Mouse (Mus musculus): ENCODE measurements around the gene Medag. TPM values are rescaled to one million over a fixed set of nuclear protein-coding genes. Genes with fewer than 3 reads are reported as not detected.

The Medag gene
- polyA plus RNA-seq, 1 experiment, result not detected

DNA sequence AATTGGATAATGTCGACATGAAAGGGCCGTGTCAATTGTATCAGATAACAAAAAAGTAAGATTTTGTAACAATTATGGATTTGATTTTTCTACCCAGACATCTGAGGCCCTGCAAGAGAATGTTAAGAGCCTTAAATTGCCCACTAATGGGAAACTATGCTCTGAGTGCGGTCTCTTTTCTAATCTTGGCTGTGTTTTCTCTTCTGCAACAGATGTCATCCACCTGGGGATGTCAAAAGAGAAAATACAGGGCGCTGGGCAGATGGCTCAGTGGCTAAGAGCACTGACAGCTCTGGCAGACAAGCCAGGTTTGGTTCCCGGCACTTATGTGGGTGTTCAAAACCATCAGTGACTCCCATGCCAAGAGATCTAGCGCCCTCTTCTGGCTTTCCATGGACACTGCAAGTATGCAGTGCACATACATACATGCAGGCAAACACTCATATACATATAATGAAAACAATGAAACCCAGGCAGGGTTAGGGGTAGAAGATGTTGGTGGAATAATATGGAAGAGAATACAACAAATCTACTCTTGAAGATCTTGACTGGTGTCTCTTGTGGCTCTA, 19.0 kb upstream of the Medag start:
- H3K27me3 ChIP-seq (ENCODE audit: control insufficient read depth), result peaks cover 2% of the 10 kb centered on the region; the same call in 1 of the 2 replicates
- H3K4me3 ChIP-seq (replicated peaks), result no peak overlapping the region
- no peak for TF ChIP-seq GATA1 (IDR thresholded peaks at IDR 0.05; ENCODE audit: low read length)
- no peak for TF ChIP-seq TAL1 (IDR thresholded peaks at IDR 0.05; ENCODE audit: low read length)
- H3K9me3 ChIP-seq (ENCODE audit: control insufficient read depth, low read length), result peaks cover 4% of the 10 kb centered on the region
- no peaks in the 10 kb centered on the region for H3K4me1 ChIP-seq (ENCODE audit: control insufficient read depth)
- no peaks in the 10 kb centered on the region for H3K36me3 ChIP-seq (ENCODE audit: control insufficient read depth)

- no peak overlapping the region for H3K4me3 ChIP-seq (replicated peaks)
- H3K4me1 ChIP-seq (ENCODE audit: control insufficient read depth), result no peaks in the 10 kb centered on the region
- H3K36me3 ChIP-seq (ENCODE audit: control insufficient read depth), result no peaks in the 10 kb centered on the region
- TF ChIP-seq TAL1 (IDR thresholded peaks at IDR 0.05; ENCODE audit: low read length) (no peak), GATA1 (IDR thresholded peaks at IDR 0.05; ENCODE audit: low read length) (no peak)
- H3K27me3 ChIP-seq (ENCODE audit: control insufficient read depth), result no peaks in the 10 kb centered on the region
- H3K9me3 ChIP-seq (ENCODE audit: control insufficient read depth, low read length), result peaks cover 26% of the 10 kb centered on the region
These were observed 10.0 kb upstream of the Medag start for GRCm38 (mm10) chr5:149401446-149401975.

DNA sequence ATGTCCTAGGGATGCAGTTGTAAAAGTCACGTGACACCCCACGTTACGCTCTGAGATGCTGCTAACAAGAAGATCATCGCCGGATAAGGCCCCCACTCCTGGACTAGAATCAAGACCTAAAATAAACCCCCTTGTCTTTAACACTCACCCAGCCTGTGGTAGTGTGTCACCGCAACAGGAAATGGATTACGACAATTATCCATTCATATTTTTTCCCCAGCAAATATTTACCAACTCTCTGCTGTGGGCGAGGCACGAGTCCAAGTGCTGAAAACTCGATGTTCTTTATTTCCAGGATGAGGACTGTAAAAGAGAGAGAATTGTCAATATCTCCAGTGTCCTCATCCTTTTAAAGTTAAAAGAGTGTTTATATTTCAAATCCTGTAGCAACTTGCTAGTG, 9.5 kb upstream of the Medag start:
- TF ChIP-seq TAL1 (IDR thresholded peaks at IDR 0.05; ENCODE audit: low read length), result no peak
- no peak for TF ChIP-seq GATA1 (IDR thresholded peaks at IDR 0.05; ENCODE audit: low read length)
- H3K36me3 ChIP-seq (ENCODE audit: control insufficient read depth), result no peaks in the 10 kb centered on the region
- H3K27me3 ChIP-seq (ENCODE audit: control insufficient read depth), result no peaks in the 10 kb centered on the region
- peaks cover 28% of the 10 kb centered on the region for H3K9me3 ChIP-seq (ENCODE audit: control insufficient read depth, low read length)
- H3K4me3 ChIP-seq (replicated peaks), result no peak overlapping the region
- H3K4me1 ChIP-seq (ENCODE audit: control insufficient read depth), result no peaks in the 10 kb centered on the region

GRCm38 (mm10) chr5:149403386-149403785, 8.2 kb upstream of the Medag start:
- Histone ChIP-seq H3K4me3 (replicated peaks) (no peak overlapping the region), H3K27me3 (ENCODE audit: control insufficient read depth) (no peaks in the 10 kb centered on the region)
- TF ChIP-seq GATA1 (IDR thresholded peaks at IDR 0.05; ENCODE audit: low read length) (no peak), TAL1 (IDR thresholded peaks at IDR 0.05; ENCODE audit: low read length) (no peak)

GRCm38 (mm10) chr5:149404710-149405109, 6.8 kb upstream of the Medag start:
- no peaks in the 10 kb centered on the region for H3K4me1 ChIP-seq (ENCODE audit: control insufficient read depth)
- no peaks in the 10 kb centered on the region for H3K36me3 ChIP-seq (ENCODE audit: control insufficient read depth)
- TF ChIP-seq TAL1 (IDR thresholded peaks at IDR 0.05; ENCODE audit: low read length) (no peak), GATA1 (IDR thresholded peaks at IDR 0.05; ENCODE audit: low read length) (no peak)
- H3K4me3 ChIP-seq (replicated peaks), result no peak overlapping the region
- no peaks in the 10 kb centered on the region for H3K27me3 ChIP-seq (ENCODE audit: control insufficient read depth)
- H3K9me3 ChIP-seq (ENCODE audit: control insufficient read depth, low read length), result peaks cover 32% of the 10 kb centered on the region

More at GRCm38 (mm10) chr5:149403386-149403785, 8.2 kb upstream of the Medag start:
- no peaks in the 10 kb centered on the region for H3K4me1 ChIP-seq (ENCODE audit: control insufficient read depth)
- no peaks in the 10 kb centered on the region for H3K36me3 ChIP-seq (ENCODE audit: control insufficient read depth)
- H3K9me3 ChIP-seq (ENCODE audit: control insufficient read depth, low read length), result peaks cover 32% of the 10 kb centered on the region

DNA sequence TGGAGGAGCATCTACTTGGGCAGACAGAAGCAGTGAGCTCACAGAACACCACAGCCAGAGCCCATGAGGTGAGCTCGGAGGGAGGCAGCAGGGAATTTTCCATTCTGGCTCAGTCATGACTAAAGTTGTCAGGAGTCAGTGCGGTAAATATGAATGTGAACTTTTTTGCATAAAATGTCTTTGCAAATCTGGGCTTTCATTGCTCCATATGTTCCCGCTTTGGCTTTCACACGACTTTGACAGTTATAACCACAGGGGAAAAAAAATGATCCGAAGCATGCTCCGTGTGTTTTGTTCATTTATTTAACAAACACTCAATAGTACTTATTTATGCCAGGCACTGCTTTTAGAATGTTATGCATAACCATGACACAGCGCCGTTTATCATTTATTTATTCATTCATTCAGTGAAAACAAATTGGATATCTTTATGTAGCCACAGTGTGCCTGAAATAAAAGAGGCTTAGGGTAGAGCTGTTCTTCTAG, 4.7 kb upstream of the Medag start:
- Histone ChIP-seq H3K4me3 (replicated peaks) (no peak overlapping the region), H3K27me3 (ENCODE audit: control insufficient read depth) (peaks cover 8% of the 10 kb centered on the region), H3K36me3 (ENCODE audit: control insufficient read depth) (no peaks in the 10 kb centered on the region), H3K4me1 (ENCODE audit: control insufficient read depth) (no peaks in the 10 kb centered on the region; the same call in 1 of the 2 replicates), H3K9me3 (ENCODE audit: control insufficient read depth, low read length) (peaks cover 32% of the 10 kb centered on the region)
- no peak for TF ChIP-seq TAL1 (IDR thresholded peaks at IDR 0.05; ENCODE audit: low read length)
- TF ChIP-seq GATA1 (IDR thresholded peaks at IDR 0.05; ENCODE audit: low read length), result no peak

DNA sequence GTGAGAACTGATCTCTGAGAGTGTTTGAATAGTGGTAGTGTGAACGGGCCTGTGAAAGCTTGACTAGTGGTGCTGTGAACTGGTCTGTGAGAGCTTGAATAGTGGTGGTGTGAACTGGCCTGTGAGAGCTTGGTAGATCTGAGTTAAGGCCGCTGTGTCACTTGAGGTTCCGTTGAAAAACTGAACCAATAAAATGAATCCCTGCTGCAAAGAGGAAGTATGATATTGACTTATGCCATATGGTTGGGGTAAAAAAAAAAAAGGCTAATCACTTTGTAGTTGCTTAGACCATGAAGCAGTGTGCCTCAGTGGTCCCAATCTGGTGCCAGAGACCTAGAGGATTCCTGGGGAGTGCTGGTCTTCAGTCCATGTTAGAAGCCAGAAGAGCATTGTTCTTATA, 2.0 kb upstream of the Medag start:
- H3K4me1 ChIP-seq (ENCODE audit: control insufficient read depth), result no peaks in the 10 kb centered on the region; the same call in 1 of the 2 replicates
- H3K36me3 ChIP-seq (ENCODE audit: control insufficient read depth), result no peaks in the 10 kb centered on the region
- no peak overlapping the region for H3K4me3 ChIP-seq (replicated peaks)
- peaks cover 22% of the 10 kb centered on the region for H3K9me3 ChIP-seq (ENCODE audit: control insufficient read depth, low read length)
- TF ChIP-seq TAL1 (IDR thresholded peaks at IDR 0.05; ENCODE audit: low read length) (no peak), GATA1 (IDR thresholded peaks at IDR 0.05; ENCODE audit: low read length) (no peak)
- H3K27me3 ChIP-seq (ENCODE audit: control insufficient read depth), result peaks cover 16% of the 10 kb centered on the region

GRCm38 (mm10) chr5:149412194-149412575, 636 bp downstream of the Medag start:
- H3K9me3 ChIP-seq (ENCODE audit: control insufficient read depth, low read length), result peaks cover 4% of the 10 kb centered on the region; the same call in 1 of the 2 replicates
- no peak for TF ChIP-seq GATA1 (IDR thresholded peaks at IDR 0.05; ENCODE audit: low read length)
- TF ChIP-seq TAL1 (IDR thresholded peaks at IDR 0.05; ENCODE audit: low read length), result no peak
- H3K4me1 ChIP-seq (ENCODE audit: control insufficient read depth), result no peaks in the 10 kb centered on the region; the same call in 1 of the 2 replicates
- H3K4me3 ChIP-seq (replicated peaks), result no peak overlapping the region
- H3K36me3 ChIP-seq (ENCODE audit: control insufficient read depth), result no peaks in the 10 kb centered on the region
- H3K27me3 ChIP-seq (ENCODE audit: control insufficient read depth), result peaks cover 16% of the 10 kb centered on the region

- H3K4me1 ChIP-seq (ENCODE audit: control insufficient read depth), result no peaks in the 10 kb centered on the region; the same call in 1 of the 2 replicates
- TF ChIP-seq TAL1 (IDR thresholded peaks at IDR 0.05; ENCODE audit: low read length) (no peak), GATA1 (IDR thresholded peaks at IDR 0.05; ENCODE audit: low read length) (no peak)
These were observed 1.1 kb downstream of the Medag start for GRCm38 (mm10) chr5:149412671-149413070.

More at GRCm38 (mm10) chr5:149412671-149413070, 1.1 kb downstream of the Medag start:
- Histone ChIP-seq H3K36me3 (ENCODE audit: control insufficient read depth) (no peaks in the 10 kb centered on the region), H3K9me3 (ENCODE audit: control insufficient read depth, low read length) (peaks cover under 1% of the 10 kb centered on the region; the same call in 1 of the 2 replicates), H3K27me3 (ENCODE audit: control insufficient read depth) (peaks cover 16% of the 10 kb centered on the region), H3K4me3 (replicated peaks) (no peak overlapping the region)

All from erythroblast, embryonic 14.5 days (primary cell).